ENCODE assay signal across 11 mouse cellular contexts in genomic region chr11:55208001-55208690, GRCm38 (mm10). TPM values are rescaled to one million over a fixed set of nuclear protein-coding genes. Genes with fewer than 3 reads are reported as not detected.
A peak's percentile ranks its signal among the peaks of the same experiment; 100 is the strongest.
DNase-seq lines count a peak whose midpoint lies in the region; ATAC-seq lines count a peak whose summit lies in the region.
"Had no signal": no experiment of that assay in that cellular context is flagged by ENCODE, and none has a peak within 500 bp of the region (broad histone marks: within the 10 kb centered on the region; RNA-seq: fewer than 3 reads in every experiment).

No protein-coding gene starts in this region.

- peaks cover 81% of the 10 kb centered on the region for H3K79me2 ChIP-seq in macrophage (ENCODE audit: inconsistent target)

- H3K36me3 ChIP-seq in macrophage (ENCODE audit: inconsistent target) = no peaks in the 10 kb centered on the region
- H3K36me3 ChIP-seq: limb, embryonic 15.5 days had no signal

- ATAC-seq in frontal cortex, adult (ENCODE audit: low TSS enrichment) = no peak

- H3K4me3 ChIP-seq in macrophage (ENCODE audit: inconsistent target) = peak overlapping the region; percentile 8; the same call in 1 of the 2 replicates
- H3K4me3 ChIP-seq: heart, adult 2 months; limb, embryonic 15.5 days had no signal

- peak overlapping the region; percentile 96 for H3K27ac ChIP-seq in macrophage
- H3K27ac ChIP-seq: heart, adult 2 months; limb, embryonic 15.5 days had no signal

- 23% methylated on average over 6 of the region's 6 CpGs for WGBS in macrophage (ENCODE audit: missing documents)

- peak; percentile 50 for DNase-seq in layer of hippocampus, adult 11-12 months (ENCODE audit: low spot score)
- DNase-seq in layer of hippocampus, postnatal 10 days (ENCODE audit: low spot score in 2 of 2) = no peak
- peak; percentile 83 for DNase-seq in MN1 (ENCODE audit: low spot score)
- peak; percentile 54 to 58 for DNase-seq in kidney, adult 8-10 months
- no peak for DNase-seq in cerebellum, adult 9-10 months
- DNase-seq in frontal cortex, postnatal 36 days (ENCODE audit: low spot score in 2 of 2) = no peak

RNA-seq across cellular contexts. Expression of gene Slc36a1, which starts 4.0 kb away (rescaled TPM):
- 10 to 100 TPM; 49.9 to 55.4 TPM for total RNA-seq in layer of hippocampus, postnatal 10 days (2021)
- total RNA-seq in macrophage (2018; cell fraction: chromatin; rRNA removed) = 100 to 1,000 TPM in 6 of 26 experiments, 10 to 100 TPM in 20; 22.2 to 165 (median 63.4) TPM
- total RNA-seq in macrophage (2018; cell fraction: cytosol; rRNA removed) = 10 to 100 TPM; 30.7 to 69.5 (median 50.9) TPM
- 100 to 1,000 TPM in 7 of 26 experiments, 10 to 100 TPM in 19; 30.2 to 153 (median 77.3) TPM for total RNA-seq in macrophage (2018; cell fraction: nucleus; rRNA removed)
- polyA plus RNA-seq in macrophage (2018) = 21.5 to 45.5 TPM (median 25.9 TPM) in 3 replicates

RNA-seq across cellular contexts. Expression of gene Slc36a2, which starts 23.3 kb away (rescaled TPM):
- total RNA-seq in layer of hippocampus, postnatal 10 days (2021) = under 1 TPM; 0.37 to 0.71 TPM
- total RNA-seq in macrophage (2018; cell fraction: chromatin; rRNA removed) = not detected
- under 1 TPM in 1 of 26 experiments, not detected in 25; 0.09 TPM for total RNA-seq in macrophage (2018; cell fraction: cytosol; rRNA removed)
- total RNA-seq in macrophage (2018; cell fraction: nucleus; rRNA removed) = under 1 TPM in 1 of 26 experiments, not detected in 25; 0.24 TPM
- 0.12 TPM in 1 of 3 replicates, not detected in the others for polyA plus RNA-seq in macrophage (2018)

RNA-seq across cellular contexts. Expression of gene Slc36a3, which starts 56.6 kb away (rescaled TPM):
- not detected for total RNA-seq in layer of hippocampus, postnatal 10 days (2021)
- total RNA-seq in macrophage (2018; cell fraction: chromatin; rRNA removed) = under 1 TPM in 10 of 26 experiments, not detected in 16; 0.32 to 0.78 (median 0.54) TPM
- under 1 TPM in 22 of 26 experiments, not detected in 4; 0.09 to 0.37 (median 0.22) TPM for total RNA-seq in macrophage (2018; cell fraction: cytosol; rRNA removed)
- total RNA-seq in macrophage (2018; cell fraction: nucleus; rRNA removed) = under 1 TPM in 9 of 26 experiments, not detected in 17; 0.29 to 0.54 (median 0.36) TPM
- polyA plus RNA-seq in macrophage (2018) = 0.10 TPM in 1 of 3 replicates, not detected in the others
- total RNA-seq: heart, adult 2 months had no signal
- polyA plus RNA-seq: heart, adult 2 months; hindbrain, embryonic 11.5 days; limb, embryonic 15.5 days had no signal

Comparison
In these comparisons a context has a peak if more than half of its experiments do, and no peak if none do; other contexts are left out.
1. DNase-seq: peak in layer of hippocampus, adult 11-12 months (single experiment), MN1 (single experiment) and kidney, adult 8-10 months (2 of 2); none in layer of hippocampus, postnatal 10 days (0 of 2), cerebellum, adult 9-10 months (single experiment) and frontal cortex, postnatal 36 days (0 of 2).